Mouse (Mus musculus): ENCODE data around the gene Tbx19. TPM values are rescaled to one million over a fixed set of nuclear protein-coding genes. Genes with fewer than 3 reads are reported as not detected.

The Tbx19 gene
- polyA plus RNA-seq, 1 experiment from 2014 or later: not detected

DNA sequence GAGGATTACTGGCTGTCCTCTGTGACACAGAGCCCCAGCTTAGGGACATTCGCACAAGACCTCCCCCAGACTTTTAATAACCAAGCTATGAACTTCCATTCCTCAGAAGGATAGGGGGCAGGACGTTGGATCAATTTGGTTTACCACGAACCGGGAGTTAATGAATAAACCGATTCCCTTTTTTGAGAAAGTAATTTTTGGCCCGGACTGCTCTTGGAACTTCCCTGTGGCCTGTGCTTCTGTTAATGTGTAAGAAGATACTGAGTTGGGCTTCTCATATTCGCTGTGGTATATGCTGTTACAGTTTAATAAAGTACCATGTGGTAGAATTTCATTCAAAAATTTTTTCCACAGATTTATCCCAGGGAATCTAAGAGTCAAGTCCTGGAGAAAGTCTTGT lies 39.5 kb downstream of the Tbx19 start:
- Histone ChIP-seq H3K4me1 (ENCODE audit: insufficient read depth, low read length) (peaks cover 9% of the 10 kb centered on the region; the same call in 1 of the 2 replicates), H3K27me3 (ENCODE audit: insufficient read depth, low read length) (no peaks in the 10 kb centered on the region), H3K36me3 (ENCODE audit: insufficient read depth, low read length) (no peaks in the 10 kb centered on the region), H3K27ac (ENCODE audit: low read length) (no peak overlapping the region), H3K9ac (replicated peaks; ENCODE audit: low read length) (no peak overlapping the region), H3K4me2 (replicated peaks; ENCODE audit: low read depth, low read length) (0 out of 2 replicates have a peak overlapping the region, but pooled peaks have one; percentile 1), H3K9me3 (ENCODE audit: low read length) (no peaks in the 10 kb centered on the region), H3K4me3 (ENCODE audit: low read length) (no peak overlapping the region)
- WGBS: 67% methylated on average over 7 of the region's 7 CpGs
- ATAC-seq (ENCODE audit: low FRiP score, low TSS enrichment): peak; percentile 44; the same call in 1 of the 2 replicates

DNA sequence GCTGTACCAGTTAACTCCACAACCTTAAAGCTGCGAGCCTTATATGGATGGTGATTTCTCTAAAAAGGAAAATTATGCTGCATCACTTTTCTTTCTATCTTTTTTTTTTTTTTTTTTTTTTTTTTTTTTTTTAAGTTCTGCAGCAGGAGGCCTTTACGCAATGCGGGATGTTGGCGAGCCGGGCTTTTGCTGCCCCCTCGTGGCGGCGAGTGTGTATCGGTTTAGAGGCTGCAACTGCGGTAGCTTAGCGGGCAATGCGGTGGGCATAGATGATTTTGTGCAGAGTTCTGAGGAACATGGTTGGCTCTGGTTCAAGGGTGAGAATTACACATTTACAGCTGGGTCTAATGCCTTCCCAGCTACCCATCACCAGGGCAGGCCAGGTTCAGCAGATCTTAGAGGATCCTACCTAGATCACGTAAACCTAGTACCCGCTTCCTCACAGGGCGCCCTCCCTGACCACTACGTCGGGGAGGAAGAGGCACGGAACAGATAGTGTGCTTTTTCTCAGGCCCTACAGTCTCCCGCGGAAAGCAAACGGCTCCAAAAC lies 40.1 kb downstream of the Tbx19 start:
- WGBS: 21% methylated on average over 21 of the region's 21 CpGs

DNA sequence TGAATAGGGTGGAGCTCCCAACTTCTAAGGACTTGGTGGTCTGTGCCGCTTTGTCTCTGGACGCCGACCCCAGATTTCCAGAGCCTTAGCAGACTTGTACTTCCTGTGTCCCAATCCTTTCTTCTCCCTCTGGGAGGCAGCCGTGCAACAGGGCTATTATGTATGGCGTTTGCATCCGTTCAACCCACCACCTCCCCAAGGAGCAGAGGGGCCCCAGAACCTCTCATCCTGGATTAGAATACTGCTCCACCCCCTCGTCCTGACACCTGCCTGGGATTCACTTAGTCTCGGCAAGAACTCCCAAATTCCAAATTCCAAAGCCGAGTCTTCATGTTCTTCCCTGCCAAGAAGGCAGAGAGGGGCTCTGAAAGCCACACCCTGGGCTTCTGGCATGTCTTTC lies 40.8 kb downstream of the Tbx19 start:
- ATAC-seq (ENCODE audit: low FRiP score, low TSS enrichment): peak; percentile 32; the same call in 1 of the 2 replicates

More for the DNA sequence above, 40.1 kb downstream of the Tbx19 start:
- Histone ChIP-seq H3K36me3 (ENCODE audit: insufficient read depth, low read length) (no peaks in the 10 kb centered on the region), H3K4me1 (ENCODE audit: insufficient read depth, low read length) (peaks cover 9% of the 10 kb centered on the region; the same call in 1 of the 2 replicates), H3K9ac (replicated peaks; ENCODE audit: low read length) (no peak overlapping the region), H3K27ac (ENCODE audit: low read length) (no peak overlapping the region), H3K27me3 (ENCODE audit: insufficient read depth, low read length) (no peaks in the 10 kb centered on the region), H3K4me3 (ENCODE audit: low read length) (no peak overlapping the region), H3K4me2 (replicated peaks; ENCODE audit: low read depth, low read length) (0 out of 2 replicates have a peak overlapping the region, but pooled peaks have one; percentile 1), H3K9me3 (ENCODE audit: low read length) (no peaks in the 10 kb centered on the region)
- peak; percentile 85 for ATAC-seq (ENCODE audit: low FRiP score, low TSS enrichment)

DNA sequence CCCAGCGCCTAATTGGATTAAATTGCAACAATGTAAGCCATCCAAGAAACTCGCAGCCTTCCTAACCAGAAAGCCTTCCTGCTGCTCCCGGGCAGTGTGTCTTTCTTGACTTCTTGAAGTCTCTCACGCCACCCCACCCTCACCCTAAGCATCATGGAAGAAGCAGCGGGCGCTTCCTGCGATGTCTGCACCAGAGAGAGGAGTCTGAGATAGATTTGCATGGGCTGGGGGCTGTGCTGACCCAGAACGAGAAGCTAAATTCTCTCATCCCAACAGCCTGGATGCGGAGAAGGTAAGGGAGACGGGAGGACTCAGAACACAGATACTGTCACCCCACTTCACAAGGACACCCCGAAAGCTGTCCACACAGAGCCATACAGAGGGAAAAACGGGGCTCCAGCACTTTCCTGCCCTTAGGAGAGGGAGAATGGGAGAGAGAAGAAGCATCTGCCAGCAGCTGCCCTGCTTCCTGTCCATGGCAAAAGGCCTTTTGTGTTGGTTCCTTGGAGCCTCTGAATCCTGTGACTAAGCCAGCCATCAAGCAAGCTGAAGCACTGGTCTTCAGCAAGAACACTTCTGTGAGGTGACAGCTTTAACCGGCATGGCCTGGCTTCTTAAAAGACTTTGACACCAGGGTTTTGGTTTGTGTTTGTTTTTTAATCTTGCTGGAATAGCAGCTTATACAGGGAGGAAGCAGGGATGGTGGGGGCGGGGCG lies 41.4 kb downstream of the Tbx19 start:
- H3K4me1 ChIP-seq (ENCODE audit: insufficient read depth, low read length): peaks cover 15% of the 10 kb centered on the region; the same call in 1 of the 2 replicates
- H3K4me2 ChIP-seq (replicated peaks; ENCODE audit: low read depth, low read length): peak overlapping the region; percentile 30; the same call in 1 of the 2 replicates
- whole genome bisulfite sequencing: 72% methylated on average over 15 of the region's 15 CpGs
- H3K9ac ChIP-seq (replicated peaks; ENCODE audit: low read length): no peak overlapping the region
- ATAC-seq (ENCODE audit: low FRiP score, low TSS enrichment): no peak
- H3K9me3 ChIP-seq (ENCODE audit: low read length): no peaks in the 10 kb centered on the region
- no peaks in the 10 kb centered on the region for H3K36me3 ChIP-seq (ENCODE audit: insufficient read depth, low read length)
- no peak overlapping the region for H3K27ac ChIP-seq (ENCODE audit: low read length)
- H3K27me3 ChIP-seq (ENCODE audit: insufficient read depth, low read length): no peaks in the 10 kb centered on the region
- no peak overlapping the region for H3K4me3 ChIP-seq (ENCODE audit: low read length)

More for the DNA sequence above, 40.8 kb downstream of the Tbx19 start:
- WGBS: 16% methylated on average over 9 of the region's 9 CpGs
- Histone ChIP-seq H3K36me3 (ENCODE audit: insufficient read depth, low read length) (no peaks in the 10 kb centered on the region), H3K27ac (ENCODE audit: low read length) (no peak overlapping the region), H3K9ac (replicated peaks; ENCODE audit: low read length) (no peak overlapping the region), H3K9me3 (ENCODE audit: low read length) (no peaks in the 10 kb centered on the region), H3K4me3 (ENCODE audit: low read length) (no peak overlapping the region), H3K4me2 (replicated peaks; ENCODE audit: low read depth, low read length) (peak overlapping the region; percentile 30), H3K27me3 (ENCODE audit: insufficient read depth, low read length) (no peaks in the 10 kb centered on the region), H3K4me1 (ENCODE audit: insufficient read depth, low read length) (peaks cover 11% of the 10 kb centered on the region; the same call in 1 of the 2 replicates)

DNA sequence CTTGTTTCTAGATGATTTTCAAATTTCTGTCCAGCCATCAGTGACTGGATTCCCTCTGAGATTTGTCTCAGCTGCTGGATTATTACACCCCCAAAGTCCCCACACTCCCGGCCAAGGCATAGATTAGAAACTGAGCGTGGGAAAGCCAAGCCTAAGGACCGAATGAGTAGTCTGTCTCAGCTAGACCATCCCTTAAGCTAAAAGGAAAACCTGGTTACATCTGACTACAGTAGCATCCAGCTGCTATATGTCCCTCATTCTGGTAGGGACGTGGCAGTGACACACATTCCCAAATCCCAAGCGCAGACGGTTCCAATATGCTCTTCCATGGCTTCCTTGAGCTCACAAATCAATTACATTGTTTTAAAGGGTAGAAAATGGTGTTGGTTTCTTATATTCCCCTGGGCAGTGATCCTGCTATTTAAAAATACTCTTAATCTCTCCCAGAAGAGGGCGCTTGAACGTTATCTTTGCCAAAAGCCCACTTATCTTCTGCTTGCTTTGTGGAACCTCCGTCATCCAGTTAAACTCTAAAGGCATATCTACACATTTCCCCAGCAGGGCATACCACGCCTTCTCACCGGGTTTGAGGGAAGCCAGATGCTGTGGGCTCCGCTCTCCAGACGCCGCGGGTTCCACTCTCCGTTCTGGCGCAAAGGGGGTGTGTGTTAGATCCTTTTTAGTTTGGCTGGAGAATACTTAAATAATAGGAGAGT lies 46.0 kb downstream of the Tbx19 start:
- no peaks in the 10 kb centered on the region for H3K9me3 ChIP-seq (ENCODE audit: low read length)
- H3K9ac ChIP-seq (replicated peaks; ENCODE audit: low read length): no peak overlapping the region
- no peak overlapping the region for H3K27ac ChIP-seq (ENCODE audit: low read length)
- H3K27me3 ChIP-seq (ENCODE audit: insufficient read depth, low read length): no peaks in the 10 kb centered on the region
- peak overlapping the region; percentile 32; the same call in 1 of the 2 replicates for H3K4me2 ChIP-seq (replicated peaks; ENCODE audit: low read depth, low read length)
- no peaks in the 10 kb centered on the region for H3K36me3 ChIP-seq (ENCODE audit: insufficient read depth, low read length)
- no peak overlapping the region for H3K4me3 ChIP-seq (ENCODE audit: low read length)
- ATAC-seq (ENCODE audit: low FRiP score, low TSS enrichment): peak; percentile 69; the same call in 1 of the 2 replicates
- H3K4me1 ChIP-seq (ENCODE audit: insufficient read depth, low read length): peaks cover 13% of the 10 kb centered on the region; the same call in 1 of the 2 replicates
- 39% methylated on average over 17 of the region's 17 CpGs for WGBS

DNA sequence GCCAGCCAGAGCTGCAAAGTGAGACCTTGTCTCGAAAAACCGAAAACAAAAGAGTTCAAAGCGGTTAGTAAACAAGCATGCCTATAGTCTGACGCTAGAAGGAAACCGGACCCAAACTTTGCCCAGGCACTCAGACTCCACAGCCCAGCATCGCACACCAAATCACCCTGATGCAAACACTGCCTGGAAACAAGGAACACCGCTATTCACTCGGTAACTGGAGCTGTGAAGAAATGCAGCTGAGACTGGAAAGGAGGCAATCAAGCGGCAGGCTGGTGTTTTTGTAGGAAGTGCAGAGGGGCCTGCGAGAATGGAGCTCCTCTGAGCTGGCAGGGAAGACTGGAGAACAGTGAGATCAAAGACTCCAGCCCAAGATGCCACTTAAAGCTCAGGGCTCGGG lies 46.9 kb downstream of the Tbx19 start:
- Histone ChIP-seq H3K9ac (replicated peaks; ENCODE audit: low read length) (peak overlapping the region; percentile 38; the same call in 1 of the 2 replicates), H3K4me2 (replicated peaks; ENCODE audit: low read depth, low read length) (no peak overlapping the region), H3K4me3 (ENCODE audit: low read length) (no peak overlapping the region), H3K27me3 (ENCODE audit: insufficient read depth, low read length) (no peaks in the 10 kb centered on the region), H3K4me1 (ENCODE audit: insufficient read depth, low read length) (peaks cover 10% of the 10 kb centered on the region; the same call in 1 of the 2 replicates), H3K27ac (ENCODE audit: low read length) (no peak overlapping the region), H3K9me3 (ENCODE audit: low read length) (no peaks in the 10 kb centered on the region), H3K36me3 (ENCODE audit: insufficient read depth, low read length) (no peaks in the 10 kb centered on the region)
- peak; percentile 44 for ATAC-seq (ENCODE audit: low FRiP score, low TSS enrichment)
- 26% methylated on average over 11 of the region's 11 CpGs for WGBS

DNA sequence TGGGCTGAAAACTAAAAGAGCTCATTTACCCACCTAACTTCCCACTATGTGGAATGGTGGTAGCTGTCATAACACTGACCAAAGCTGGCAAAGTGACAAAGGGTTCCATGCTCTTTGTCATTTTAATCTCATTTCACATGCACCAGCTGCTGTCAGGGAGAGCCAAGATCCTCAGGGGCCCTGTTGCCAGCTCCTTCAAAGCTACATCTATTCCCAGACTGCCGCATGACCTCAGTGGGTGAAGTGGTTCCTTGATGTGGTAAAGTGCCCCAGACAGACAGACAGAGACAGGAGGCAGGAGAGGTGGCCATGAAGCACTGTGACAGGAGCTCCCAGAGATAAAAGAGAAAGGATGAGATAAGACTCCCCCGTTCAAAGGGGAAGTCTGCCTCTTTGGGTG lies 49.9 kb downstream of the Tbx19 start:
- no peak overlapping the region for H3K9ac ChIP-seq (replicated peaks; ENCODE audit: low read length)
- no peaks in the 10 kb centered on the region for H3K9me3 ChIP-seq (ENCODE audit: low read length)
- no peak overlapping the region for H3K4me3 ChIP-seq (ENCODE audit: low read length)
- ATAC-seq (ENCODE audit: low FRiP score, low TSS enrichment): no peak
- no peak overlapping the region for H3K27ac ChIP-seq (ENCODE audit: low read length)
- H3K36me3 ChIP-seq (ENCODE audit: insufficient read depth, low read length): no peaks in the 10 kb centered on the region
- WGBS: 81% methylated on average over 2 of the region's 2 CpGs
- H3K4me2 ChIP-seq (replicated peaks; ENCODE audit: low read depth, low read length): no peak overlapping the region
- H3K4me1 ChIP-seq (ENCODE audit: insufficient read depth, low read length): peaks cover 10% of the 10 kb centered on the region; the same call in 1 of the 2 replicates
- H3K27me3 ChIP-seq (ENCODE audit: insufficient read depth, low read length): no peaks in the 10 kb centered on the region

DNA sequence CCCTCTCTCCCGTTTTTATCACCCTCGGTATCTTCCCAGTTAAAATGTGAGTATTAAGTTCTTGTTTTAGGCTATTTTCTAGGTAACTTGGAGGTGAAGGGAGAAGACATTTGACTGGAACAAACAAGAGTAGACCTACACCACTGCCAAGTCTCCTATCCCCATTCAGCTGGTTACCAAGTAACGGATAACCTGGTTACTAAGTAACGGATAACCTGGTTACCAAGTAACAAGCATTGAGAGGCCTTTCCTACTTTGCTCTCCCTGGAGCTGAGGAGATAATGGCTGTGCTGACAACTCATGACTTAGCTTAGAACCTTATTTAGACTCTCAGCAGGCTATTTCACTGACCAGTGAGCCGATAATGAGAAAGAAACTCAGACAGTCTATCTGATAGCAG lies 51.4 kb downstream of the Tbx19 start:
- ATAC-seq (ENCODE audit: low FRiP score, low TSS enrichment): 0 out of 2 replicates have a peak, but pooled peaks have one; percentile 31
- H3K9me3 ChIP-seq (ENCODE audit: low read length): no peaks in the 10 kb centered on the region
- no peak overlapping the region for H3K9ac ChIP-seq (replicated peaks; ENCODE audit: low read length)
- H3K27ac ChIP-seq (ENCODE audit: low read length): no peak overlapping the region
- no peaks in the 10 kb centered on the region for H3K36me3 ChIP-seq (ENCODE audit: insufficient read depth, low read length)
- 63% methylated on average over 5 of the region's 5 CpGs for WGBS
- no peak overlapping the region for H3K4me3 ChIP-seq (ENCODE audit: low read length)
- H3K4me1 ChIP-seq (ENCODE audit: insufficient read depth, low read length): peaks cover 3% of the 10 kb centered on the region; the same call in 1 of the 2 replicates
- H3K27me3 ChIP-seq (ENCODE audit: insufficient read depth, low read length): no peaks in the 10 kb centered on the region
- H3K4me2 ChIP-seq (replicated peaks; ENCODE audit: low read depth, low read length): no peak overlapping the region

DNA sequence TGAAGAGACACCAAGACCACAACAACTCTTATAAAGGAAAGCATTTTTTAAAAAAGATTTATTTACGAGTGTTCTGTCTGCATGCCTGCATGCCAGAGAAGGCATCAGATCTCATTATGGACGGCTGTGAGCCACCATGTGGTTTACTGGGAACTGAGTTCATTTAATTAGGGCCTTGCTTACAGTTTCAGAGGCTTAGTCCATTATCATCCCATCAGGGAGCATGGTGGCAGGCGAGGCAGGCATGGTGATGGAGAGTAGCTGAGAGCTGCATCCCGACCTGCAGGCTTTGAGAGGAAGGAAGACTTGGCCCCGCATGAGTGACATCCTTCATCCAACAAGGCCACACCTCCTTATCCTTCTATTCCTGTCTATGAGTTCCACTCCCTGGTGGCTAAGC lies 52.1 kb downstream of the Tbx19 start:
- 65% methylated on average over 5 of the region's 5 CpGs for WGBS
- ATAC-seq (ENCODE audit: low FRiP score, low TSS enrichment): no peak

More for the DNA sequence above, 52.1 kb downstream of the Tbx19 start:
- H3K4me3 ChIP-seq (ENCODE audit: low read length): no peak overlapping the region
- H3K27me3 ChIP-seq (ENCODE audit: insufficient read depth, low read length): no peaks in the 10 kb centered on the region
- H3K4me1 ChIP-seq (ENCODE audit: insufficient read depth, low read length): no peaks in the 10 kb centered on the region
- H3K9me3 ChIP-seq (ENCODE audit: low read length): no peaks in the 10 kb centered on the region
- H3K27ac ChIP-seq (ENCODE audit: low read length): no peak overlapping the region
- H3K4me2 ChIP-seq (replicated peaks; ENCODE audit: low read depth, low read length): no peak overlapping the region
- H3K36me3 ChIP-seq (ENCODE audit: insufficient read depth, low read length): no peaks in the 10 kb centered on the region
- H3K9ac ChIP-seq (replicated peaks; ENCODE audit: low read length): no peak overlapping the region
